In genomic region chr8:90794990-90795861, GRCm38 (mm10) we compare ENCODE assay signal across 8 mouse cellular contexts. TPM values are rescaled to one million over a fixed set of nuclear protein-coding genes. Genes with fewer than 3 reads are reported as not detected.
DNase-seq lines count a peak whose midpoint lies in the region; ATAC-seq lines count a peak whose summit lies in the region.

No protein-coding gene starts in this region.

- WGBS in forebrain, embryonic 15.5 days: 13% methylated on average over 12 of the region's 12 CpGs
- 11% methylated on average over 12 of the region's 12 CpGs for WGBS in hindbrain, embryonic 11.5 days

- H3K9ac ChIP-seq in forebrain, embryonic 15.5 days (replicated peaks): peak overlapping the region; percentile 16; the same call in 1 of the 2 replicates
- no peak overlapping the region for H3K9ac ChIP-seq in hindbrain, embryonic 11.5 days (ENCODE audit: low read depth, low read length)

- no peak overlapping the region for H3K27ac ChIP-seq in forebrain, embryonic 15.5 days (replicated peaks)
- no peak overlapping the region for H3K27ac ChIP-seq in hindbrain, embryonic 11.5 days (ENCODE audit: low read depth, low read length)

- H3K4me3 ChIP-seq in forebrain, embryonic 15.5 days: 0 out of 2 replicates have a peak overlapping the region, but pooled peaks have one; percentile 7
- no peak overlapping the region for H3K4me3 ChIP-seq in hindbrain, embryonic 11.5 days (ENCODE audit: low read depth, low read length)

- peak overlapping the region; percentile 8; the same call in 1 of the 2 replicates for H3K4me2 ChIP-seq in forebrain, embryonic 15.5 days (replicated peaks)
- 0 out of 2 replicates have a peak overlapping the region, but pooled peaks have one; percentile 16 for H3K4me2 ChIP-seq in hindbrain, embryonic 11.5 days (replicated peaks; ENCODE audit: low read depth, low read length)

- no peaks in the 10 kb centered on the region for H3K36me3 ChIP-seq in forebrain, embryonic 15.5 days
- H3K36me3 ChIP-seq in hindbrain, embryonic 11.5 days (ENCODE audit: control insufficient read depth, insufficient read depth, low read length): no peaks in the 10 kb centered on the region

- DNase-seq in MN1 (ENCODE audit: low spot score): peak; percentile 71
- peak; percentile 82 for DNase-seq in hindbrain, embryonic 11.5 days (ENCODE audit: low spot score)
- DNase-seq in layer of hippocampus, adult 9-11 months: peak; percentile 59
- peak; percentile 89 for DNase-seq in lung, postnatal 36 days
- DNase-seq in right cerebral cortex, postnatal 14 days: peak; percentile 61
- peak; percentile 42 for DNase-seq in yolk sac, embryonic 10.5 days (ENCODE audit: low spot score)

- peak; percentile 64 for ATAC-seq in cerebellum, adult (ENCODE audit: insufficient number of reproducible peaks, low FRiP score, low TSS enrichment)
- 0 out of 2 replicates have a peak, but pooled peaks have one; percentile 38 for ATAC-seq in forebrain, embryonic 15.5 days (replicated peaks)
- peak; percentile 45; the same call in 1 of the 2 replicates for ATAC-seq in hindbrain, embryonic 11.5 days (ENCODE audit: low FRiP score)

- no peaks in the 10 kb centered on the region for H3K9me3 ChIP-seq in forebrain, embryonic 15.5 days
- no peaks in the 10 kb centered on the region for H3K9me3 ChIP-seq in hindbrain, embryonic 11.5 days (ENCODE audit: control insufficient read depth, low read length)

- no peaks in the 10 kb centered on the region for H3K27me3 ChIP-seq in forebrain, embryonic 15.5 days
- no peaks in the 10 kb centered on the region for H3K27me3 ChIP-seq in hindbrain, embryonic 11.5 days (ENCODE audit: control insufficient read depth, insufficient read depth, low read length)

- peaks cover 11% of the 10 kb centered on the region for H3K4me1 ChIP-seq in forebrain, embryonic 15.5 days
- no peaks in the 10 kb centered on the region for H3K4me1 ChIP-seq in hindbrain, embryonic 11.5 days (replicated peaks; ENCODE audit: control insufficient read depth, insufficient read depth, low read length)

RNA-seq across cellular contexts. Expression of gene Gm19935, which starts 22.0 kb away (rescaled TPM):
- polyA plus RNA-seq in forebrain, embryonic 15.5 days (2015; fragmentation: Nextera tagmentation; extraction: Ambion mirVana): 0.19 and 1.1 TPM in 2 replicates
- polyA plus RNA-seq in hindbrain, embryonic 11.5 days (2014; fragmentation: Nextera tagmentation; extraction: Ambion mirVana): 0.25 and 0.59 TPM in 2 replicates

RNA-seq across cellular contexts. Expression of gene Chd9, which starts 32.9 kb away (rescaled TPM):
- polyA plus RNA-seq in forebrain, embryonic 15.5 days (2015; fragmentation: Nextera tagmentation; extraction: Ambion mirVana): 91.0 and 102 TPM in 2 replicates
- 51.2 and 72.5 TPM in 2 replicates for polyA plus RNA-seq in hindbrain, embryonic 11.5 days (2014; fragmentation: Nextera tagmentation; extraction: Ambion mirVana)
